Mouse (Mus musculus): ENCODE results near the gene Gstm3. TPM values are rescaled to one million over a fixed set of nuclear protein-coding genes. Genes with fewer than 3 reads are reported as not detected.
"Not testable (repeated sequence)": the region's sequence is repeated elsewhere in the genome, so short reads cannot be mapped to it uniquely, and the experiment has no call there.

The Gstm3 gene
- polyA plus RNA-seq, 1 experiment from 2014 or later: not detected

DNA sequence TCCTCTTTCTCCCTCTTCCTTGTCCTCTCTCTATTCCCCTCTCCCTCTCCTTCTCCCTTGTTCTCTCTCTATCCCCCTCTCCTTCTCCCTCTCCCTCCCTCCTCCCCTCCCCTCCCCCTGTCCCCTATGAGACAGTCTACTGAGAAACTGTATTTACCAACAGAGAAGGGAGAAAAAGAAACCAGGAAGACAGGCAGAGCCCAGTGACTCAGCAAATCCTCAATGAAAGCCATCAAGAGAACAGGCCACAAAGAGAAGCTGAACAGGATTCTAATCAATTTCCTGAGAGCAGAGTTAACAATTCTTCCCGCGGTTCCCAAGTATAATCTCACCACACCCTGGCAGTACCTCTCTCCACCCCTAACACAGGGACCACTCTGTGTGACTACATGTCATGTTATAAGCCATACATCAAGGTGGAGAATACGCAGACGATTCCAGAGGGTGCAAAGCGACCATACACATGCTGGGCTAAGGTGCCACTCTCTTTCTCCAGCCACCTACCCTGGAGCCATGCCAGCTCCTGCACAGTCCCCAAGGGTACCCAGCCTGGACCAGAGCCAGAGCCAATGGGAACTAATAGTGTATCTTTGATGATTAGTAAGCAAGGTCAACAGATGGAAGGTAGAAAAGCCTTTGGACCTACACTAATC lies 4.3 kb downstream of the Gstm3 start:
- H3K4me2 ChIP-seq (ENCODE audit: low read length): no peak overlapping the region
- no peak overlapping the region for H3K9ac ChIP-seq (ENCODE audit: low read depth, low read length)
- H3K27me3 ChIP-seq (ENCODE audit: control insufficient read depth, insufficient read depth, low read depth, low read length): no peaks in the 10 kb centered on the region
- no peaks in the 10 kb centered on the region for H3K4me1 ChIP-seq (ENCODE audit: control insufficient read depth, insufficient read depth, low read length)
- H3K27ac ChIP-seq (ENCODE audit: low read length): no peak overlapping the region
- ATAC-seq: no peak
- H3K9me3 ChIP-seq (replicated peaks; ENCODE audit: control insufficient read depth, low read length, poor library complexity, severe bottlenecking): no peaks in the 10 kb centered on the region
- H3K36me3 ChIP-seq (ENCODE audit: control insufficient read depth, insufficient read depth, low read length): no peaks in the 10 kb centered on the region
- WGBS: 64% methylated on average over 5 of the region's 5 CpGs
- H3K4me3 ChIP-seq (ENCODE audit: low read depth, low read length): no peak overlapping the region

GRCm38 (mm10) chr3:107964026-107964425 lies 5.1 kb downstream of the Gstm3 start:
- WGBS: 88% methylated on average over 4 of the region's 4 CpGs
- no peak for ATAC-seq

GRCm38 (mm10) chr3:107955260-107955659 lies 13.8 kb downstream of the Gstm3 start:
- H3K9ac ChIP-seq (ENCODE audit: low read depth, low read length); ATAC-seq; H3K4me1 ChIP-seq (ENCODE audit: control insufficient read depth, insufficient read depth, low read length); H3K9me3 ChIP-seq (replicated peaks; ENCODE audit: control insufficient read depth, low read length, poor library complexity, severe bottlenecking); H3K4me3 ChIP-seq (ENCODE audit: low read depth, low read length); H3K4me2 ChIP-seq (ENCODE audit: low read length); H3K36me3 ChIP-seq (ENCODE audit: control insufficient read depth, insufficient read depth, low read length); H3K27me3 ChIP-seq (ENCODE audit: control insufficient read depth, insufficient read depth, low read depth, low read length); H3K27ac ChIP-seq (ENCODE audit: low read length): not testable (repeated sequence)
- 88% methylated on average over 8 of the region's 9 CpGs for WGBS

More at GRCm38 (mm10) chr3:107964026-107964425, 5.1 kb downstream of the Gstm3 start:
- Histone ChIP-seq H3K4me2 (ENCODE audit: low read length) (no peak overlapping the region), H3K4me1 (ENCODE audit: control insufficient read depth, insufficient read depth, low read length) (no peaks in the 10 kb centered on the region), H3K4me3 (ENCODE audit: low read depth, low read length) (no peak overlapping the region), H3K9me3 (replicated peaks; ENCODE audit: control insufficient read depth, low read length, poor library complexity, severe bottlenecking) (no peaks in the 10 kb centered on the region), H3K27me3 (ENCODE audit: control insufficient read depth, insufficient read depth, low read depth, low read length) (no peaks in the 10 kb centered on the region), H3K36me3 (ENCODE audit: control insufficient read depth, insufficient read depth, low read length) (no peaks in the 10 kb centered on the region), H3K27ac (ENCODE audit: low read length) (no peak overlapping the region), H3K9ac (ENCODE audit: low read depth, low read length) (no peak overlapping the region)

DNA sequence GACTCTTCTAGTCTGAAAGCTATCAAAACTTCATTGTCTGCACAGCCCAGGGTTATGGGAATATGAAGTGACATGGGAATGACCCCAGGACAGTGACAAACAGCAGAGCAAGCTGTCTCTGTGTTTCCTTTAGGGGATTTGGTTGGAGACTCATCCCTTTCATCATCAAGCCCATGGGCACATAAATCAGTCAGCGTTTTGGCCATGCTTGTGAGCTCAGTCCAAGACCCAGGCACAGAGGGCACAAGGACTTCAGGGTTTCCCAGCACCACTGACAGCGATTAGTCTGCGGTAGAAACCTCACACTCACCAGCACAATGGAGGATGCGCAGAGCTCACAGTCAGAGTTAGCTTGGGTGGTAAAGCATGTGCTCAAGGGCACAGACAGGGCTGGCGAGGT lies 15.2 kb downstream of the Gstm3 start:
- 80% methylated on average over 5 of the region's 5 CpGs for WGBS
- no peak for ATAC-seq
- H3K27ac ChIP-seq (ENCODE audit: low read length): no peak overlapping the region

GRCm38 (mm10) chr3:107953328-107953755 lies 15.7 kb downstream of the Gstm3 start:
- Histone ChIP-seq H3K4me3 (ENCODE audit: low read depth, low read length) (no peak overlapping the region), H3K9ac (ENCODE audit: low read depth, low read length) (no peak overlapping the region), H3K9me3 (replicated peaks; ENCODE audit: control insufficient read depth, low read length, poor library complexity, severe bottlenecking) (no peaks in the 10 kb centered on the region), H3K4me1 (ENCODE audit: control insufficient read depth, insufficient read depth, low read length) (no peaks in the 10 kb centered on the region), H3K4me2 (ENCODE audit: low read length) (no peak overlapping the region), H3K27me3 (ENCODE audit: control insufficient read depth, insufficient read depth, low read depth, low read length) (no peaks in the 10 kb centered on the region), H3K36me3 (ENCODE audit: control insufficient read depth, insufficient read depth, low read length) (no peaks in the 10 kb centered on the region), H3K27ac (ENCODE audit: low read length) (peak overlapping the region; percentile 37; the same call in 1 of the 2 replicates)
- peak; percentile 71 for ATAC-seq
- 20% methylated on average over 6 of the region's 6 CpGs for WGBS

More for the DNA sequence above, 15.2 kb downstream of the Gstm3 start:
- Histone ChIP-seq H3K4me1 (ENCODE audit: control insufficient read depth, insufficient read depth, low read length) (no peaks in the 10 kb centered on the region), H3K36me3 (ENCODE audit: control insufficient read depth, insufficient read depth, low read length) (no peaks in the 10 kb centered on the region), H3K4me3 (ENCODE audit: low read depth, low read length) (no peak overlapping the region), H3K4me2 (ENCODE audit: low read length) (no peak overlapping the region), H3K27me3 (ENCODE audit: control insufficient read depth, insufficient read depth, low read depth, low read length) (no peaks in the 10 kb centered on the region), H3K9me3 (replicated peaks; ENCODE audit: control insufficient read depth, low read length, poor library complexity, severe bottlenecking) (no peaks in the 10 kb centered on the region), H3K9ac (ENCODE audit: low read depth, low read length) (no peak overlapping the region)

DNA sequence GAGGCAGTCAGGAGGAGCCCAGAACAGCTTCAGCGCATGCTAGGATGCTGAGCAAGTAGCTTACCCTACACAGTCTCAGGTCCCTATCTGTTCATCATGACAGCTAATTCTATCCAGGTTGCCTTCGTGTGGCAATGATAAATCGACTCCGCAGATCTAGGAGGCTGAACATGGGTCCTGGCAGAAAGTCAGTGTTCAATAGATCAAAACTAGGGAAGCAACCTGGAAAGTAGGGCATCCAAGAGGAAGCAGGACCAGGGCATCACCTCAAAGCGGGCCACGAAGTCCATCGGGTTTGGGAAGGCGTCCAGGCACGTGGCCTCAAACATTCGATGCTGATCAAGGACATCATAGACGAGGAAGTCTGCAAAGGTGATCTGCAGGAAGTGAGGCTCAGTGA lies 18.6 kb downstream of the Gstm3 start:
- no peaks in the 10 kb centered on the region for H3K4me1 ChIP-seq (ENCODE audit: control insufficient read depth, insufficient read depth, low read length)
- H3K9me3 ChIP-seq (replicated peaks; ENCODE audit: control insufficient read depth, low read length, poor library complexity, severe bottlenecking): no peaks in the 10 kb centered on the region
- no peak overlapping the region for H3K4me2 ChIP-seq (ENCODE audit: low read length)
- H3K27ac ChIP-seq (ENCODE audit: low read length): no peak overlapping the region
- no peak overlapping the region for H3K9ac ChIP-seq (ENCODE audit: low read depth, low read length)
- no peak for ATAC-seq
- H3K27me3 ChIP-seq (ENCODE audit: control insufficient read depth, insufficient read depth, low read depth, low read length): no peaks in the 10 kb centered on the region
- no peaks in the 10 kb centered on the region for H3K36me3 ChIP-seq (ENCODE audit: control insufficient read depth, insufficient read depth, low read length)
- no peak overlapping the region for H3K4me3 ChIP-seq (ENCODE audit: low read depth, low read length)
- WGBS: 84% methylated on average over 11 of the region's 11 CpGs

DNA sequence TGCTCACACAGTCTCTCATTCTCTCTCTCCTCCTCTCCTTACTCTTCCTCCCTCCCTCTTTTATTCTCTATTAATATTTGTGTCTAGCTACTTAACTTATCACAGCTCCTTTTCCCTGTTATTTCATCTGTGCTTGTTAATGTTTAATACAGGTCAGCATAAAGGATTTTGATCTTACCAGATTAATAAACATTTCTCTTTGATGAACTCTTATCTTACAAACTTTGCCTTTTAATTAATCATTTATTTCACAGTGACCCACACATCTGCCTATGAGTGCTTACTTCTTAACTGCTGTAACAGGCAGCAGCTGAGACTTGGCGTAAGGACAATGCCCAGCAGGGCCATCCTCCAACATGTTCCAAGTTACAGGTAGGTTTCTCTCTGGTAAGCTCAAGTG lies 19.6 kb downstream of the Gstm3 start:
- not testable (repeated sequence) for H3K27me3 ChIP-seq (ENCODE audit: control insufficient read depth, insufficient read depth, low read depth, low read length); H3K36me3 ChIP-seq (ENCODE audit: control insufficient read depth, insufficient read depth, low read length); ATAC-seq; H3K9me3 ChIP-seq (replicated peaks; ENCODE audit: control insufficient read depth, low read length, poor library complexity, severe bottlenecking); H3K9ac ChIP-seq (ENCODE audit: low read depth, low read length); H3K4me2 ChIP-seq (ENCODE audit: low read length); H3K27ac ChIP-seq (ENCODE audit: low read length); H3K4me3 ChIP-seq (ENCODE audit: low read depth, low read length); H3K4me1 ChIP-seq (ENCODE audit: control insufficient read depth, insufficient read depth, low read length)
- WGBS: 92% methylated on average over 1 of the region's 1 CpGs

GRCm38 (mm10) chr3:107945729-107946128 lies 23.4 kb downstream of the Gstm3 start:
- no peak overlapping the region for H3K27ac ChIP-seq (ENCODE audit: low read length)
- H3K36me3 ChIP-seq (ENCODE audit: control insufficient read depth, insufficient read depth, low read length): no peaks in the 10 kb centered on the region
- 53% methylated on average over 4 of the region's 4 CpGs for WGBS
- H3K4me1 ChIP-seq (ENCODE audit: control insufficient read depth, insufficient read depth, low read length): peaks cover 6% of the 10 kb centered on the region; the same call in 1 of the 2 replicates
- no peak overlapping the region for H3K4me3 ChIP-seq (ENCODE audit: low read depth, low read length)
- H3K9ac ChIP-seq (ENCODE audit: low read depth, low read length): no peak overlapping the region
- no peaks in the 10 kb centered on the region for H3K9me3 ChIP-seq (replicated peaks; ENCODE audit: control insufficient read depth, low read length, poor library complexity, severe bottlenecking)
- no peaks in the 10 kb centered on the region for H3K27me3 ChIP-seq (ENCODE audit: control insufficient read depth, insufficient read depth, low read depth, low read length)
- no peak for ATAC-seq
- H3K4me2 ChIP-seq (ENCODE audit: low read length): no peak overlapping the region

DNA sequence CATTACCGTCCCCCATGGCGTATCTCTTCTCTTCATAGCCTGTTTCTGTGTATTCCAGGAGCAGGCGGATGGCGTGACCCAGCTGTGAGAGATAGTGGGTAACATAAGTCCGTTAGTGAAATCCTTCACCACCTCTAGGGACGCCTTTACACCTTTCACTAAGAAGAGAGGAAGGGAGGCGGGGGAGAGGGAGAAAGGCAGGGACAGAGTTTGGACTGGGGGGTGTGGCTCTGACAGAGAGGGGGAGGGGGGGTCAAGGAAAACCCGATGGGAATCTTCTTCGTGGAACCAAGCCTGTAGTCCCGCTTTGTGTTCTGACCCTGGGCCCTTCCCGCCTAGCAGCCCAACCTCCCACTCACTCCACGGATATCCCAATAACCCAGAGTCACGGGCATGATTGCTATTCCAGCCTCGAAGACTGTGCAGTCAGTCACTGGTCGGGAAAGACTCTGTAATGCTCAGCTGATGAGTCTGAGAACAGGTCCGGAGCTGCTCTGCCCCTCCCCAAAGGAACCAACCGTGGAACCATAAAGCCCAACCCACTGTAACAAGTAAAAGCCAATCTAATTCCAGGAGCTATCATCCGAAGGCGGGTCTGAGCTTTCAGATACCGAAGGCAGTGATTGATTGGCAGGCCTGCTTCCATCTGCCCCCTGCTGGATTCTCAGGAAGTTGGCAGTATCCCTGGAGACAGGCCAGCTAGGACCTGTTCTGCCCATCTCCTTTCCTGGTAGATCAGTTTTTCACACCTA lies 25.7 kb downstream of the Gstm3 start, which contains the start of gene Gstm6:
TSS of gene Gstm6 (minus strand) at position 511 of the 752 bp plus-strand sequence.
- peak within 1 kb of the TSS; percentile 34 for H3K4me3 ChIP-seq (ENCODE audit: low read depth, low read length)
- no peaks in the 10 kb centered on the region for H3K9me3 ChIP-seq (replicated peaks; ENCODE audit: control insufficient read depth, low read length, poor library complexity, severe bottlenecking)
- H3K36me3 ChIP-seq (ENCODE audit: control insufficient read depth, insufficient read depth, low read length): no peaks in the 10 kb centered on the region
- peak within 1 kb of the TSS; percentile 29 for H3K27ac ChIP-seq (ENCODE audit: low read length)
- H3K4me2 ChIP-seq (ENCODE audit: low read length): peak within 1 kb of the TSS; percentile 47
- H3K9ac ChIP-seq (ENCODE audit: low read depth, low read length): peak within 1 kb of the TSS; percentile 55
- no peaks in the 10 kb centered on the region for H3K27me3 ChIP-seq (ENCODE audit: control insufficient read depth, insufficient read depth, low read depth, low read length)
- WGBS: 17% methylated on average over 20 of the region's 20 CpGs
- ATAC-seq: peak; percentile 91
- peaks cover 16% of the 10 kb centered on the region; the same call in 1 of the 2 replicates for H3K4me1 ChIP-seq (ENCODE audit: control insufficient read depth, insufficient read depth, low read length)
